Mouse (Mus musculus): ENCODE results near the gene Fam234b.

GRCm38 (mm10) chr6:135240361-135240760 is 42.6 kb downstream of the Fam234b start:
- TF ChIP-seq POLR2A (IDR thresholded peaks at IDR 0.05; ENCODE audit: extremely low read depth, insufficient read depth, low read length), result no peak
- no peak for TF ChIP-seq CTCF (IDR thresholded peaks at IDR 0.05; ENCODE audit: low read depth, low read length)
